Mouse (Mus musculus) frontal cortex, postnatal 10 days (tissue): Measurements from ENCODE around the gene Ptpn21.

Experiments used
- DNase-seq, 2 experiments: peaks; one replicate each; pipeline ENCODE4 v3.0.0; 2022; ENCODE audit warnings: low spot score in 2 of 2, mixed read lengths in 1 of 2

Gene Ptpn21

GRCm38 (mm10) chr12:98662617-98663016 lies 74.6 kb downstream of the Ptpn21 start:
- no peak for DNase-seq

- DNase-seq, result no peak
Measured at GRCm38 (mm10) chr12:98656873-98657272, 80.3 kb downstream of the Ptpn21 start.

GRCm38 (mm10) chr12:98644852-98645251 lies 92.4 kb downstream of the Ptpn21 start:
- no peak for DNase-seq

DNA sequence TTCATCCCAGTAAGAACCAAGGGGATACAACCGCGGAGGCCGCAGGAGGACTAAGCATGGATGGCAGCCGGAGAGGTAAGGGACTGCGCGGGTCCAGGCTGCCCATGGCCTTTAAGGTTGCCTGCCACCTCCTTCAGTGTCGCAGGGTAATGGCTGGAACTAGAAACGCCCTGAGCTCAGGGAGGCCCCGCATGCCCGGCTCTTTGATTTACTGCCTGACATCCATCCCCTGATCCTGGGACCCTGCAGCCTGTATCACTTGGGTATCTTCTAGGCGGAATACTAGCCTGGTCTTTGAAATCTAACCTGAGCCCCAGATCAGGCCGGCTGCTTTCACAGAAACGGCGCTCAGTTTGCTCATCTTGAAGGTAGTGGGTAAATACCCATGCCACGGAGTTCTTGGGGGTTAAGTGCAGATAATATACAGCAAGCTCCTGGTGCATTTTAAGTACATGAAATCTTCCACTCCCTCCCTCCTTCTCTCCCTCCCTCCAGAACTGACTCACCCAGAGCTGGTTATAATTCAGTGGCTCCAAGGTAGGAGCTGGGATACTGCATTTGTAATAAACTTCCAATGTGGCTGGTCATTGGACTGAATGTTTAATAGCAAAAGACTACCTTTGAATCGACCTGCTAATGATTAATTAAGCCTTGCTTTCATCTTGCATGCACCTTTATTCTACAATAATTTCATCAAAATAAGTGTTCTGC lies 108.8 kb downstream of the Ptpn21 start:
- no peak for DNase-seq

DNA sequence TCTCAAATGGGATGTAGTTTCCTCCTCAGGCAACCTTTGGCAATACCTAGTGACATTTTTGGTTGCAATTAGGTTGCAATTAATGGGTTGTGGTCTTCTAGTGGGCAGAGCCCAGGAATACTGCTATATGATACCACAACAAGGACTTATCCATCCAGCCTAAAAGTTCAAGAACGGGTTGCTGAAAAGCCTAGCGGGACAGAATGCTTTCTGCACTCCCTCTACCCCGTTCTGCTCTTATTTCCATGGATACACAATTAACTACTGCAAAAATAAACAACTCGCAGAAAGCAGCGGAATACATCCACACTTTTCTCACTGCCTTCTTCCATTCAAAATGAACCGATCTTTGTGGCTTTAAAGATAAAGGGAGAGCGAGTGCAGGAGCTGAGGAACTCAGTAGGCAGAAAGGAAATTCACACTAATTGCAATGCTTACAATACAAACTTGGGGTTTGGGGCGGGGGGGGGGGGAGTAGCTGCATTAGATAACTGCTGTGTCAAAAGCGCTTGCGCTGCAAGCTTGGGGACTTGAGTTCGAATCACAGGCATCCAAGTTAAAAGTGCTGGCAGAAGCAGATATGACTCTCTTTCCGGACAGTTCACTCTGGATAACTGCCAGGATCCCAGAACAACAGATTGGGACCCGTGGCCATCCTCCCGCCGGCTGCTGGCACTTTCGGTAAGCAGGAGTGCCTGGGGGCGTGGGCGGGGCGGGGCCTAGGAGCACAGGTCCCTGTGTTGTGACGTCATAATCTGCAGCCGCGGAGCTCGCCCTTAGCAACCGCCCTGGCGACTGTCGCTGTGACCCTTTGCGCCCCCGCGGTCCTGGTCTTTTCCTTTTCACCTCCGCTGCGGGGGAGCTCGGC lies 109.6 kb downstream of the Ptpn21 start, which contains the start of gene Spata7:
Gene Spata7 (plus strand): TSS at position 766 of the 868 bp plus-strand sequence.
- DNase-seq, result peak; percentile 83 to 86
